Mouse (Mus musculus) thymus, adult 2 months (tissue): ENCODE results near the gene Farp1. TPM values are rescaled to one million over a fixed set of nuclear protein-coding genes. Genes with fewer than 3 reads are reported as not detected.

Experiments used
- DNase-seq: peaks from one replicate; pipeline ENCODE4 v3.0.0; 2021
- H3K27ac ChIP-seq: fragments of 200-500 bp; 2 replicates; pipeline ENCODE4 v1.5.1; 2012; ENCODE audit warnings: low read length, control low read depth; ENCODE audit not compliant: control insufficient read depth, insufficient read depth
- H3K27me3 ChIP-seq: fragments of 200-500 bp; 2 replicates; pipeline ENCODE4 v1.6.1; 2012; ENCODE audit warnings: mild to moderate bottlenecking, low read length, moderate library complexity, mixed read lengths; ENCODE audit not compliant: control insufficient read depth, insufficient read depth
- H3K36me3 ChIP-seq: fragments of 200-500 bp; 2 replicates; pipeline ENCODE4 v1.6.1; 2012; ENCODE audit warnings: mild to moderate bottlenecking, low read length, moderate library complexity; ENCODE audit not compliant: control insufficient read depth, insufficient read depth
- H3K4me1 ChIP-seq: fragments of 200-500 bp; replicated peaks from 2 replicates; pipeline ENCODE4 v1.6.1; 2012; ENCODE audit warnings: low read length; ENCODE audit not compliant: control insufficient read depth, insufficient read depth
- H3K4me3 ChIP-seq: fragments of 200-500 bp; 2 replicates; pipeline ENCODE4 v1.5.1; 2012; ENCODE audit warnings: mild to moderate bottlenecking, low read length, control low read depth, moderate library complexity; ENCODE audit not compliant: control insufficient read depth, insufficient read depth
- CTCF ChIP-seq: fragments of 200-500 bp; IDR thresholded peaks from 2 replicates; pipeline ENCODE4 v1.5.1; 2012; ENCODE audit warnings: mild to moderate bottlenecking, control low read depth, low read length, moderate library complexity, borderline replicate concordance; ENCODE audit not compliant: control insufficient read depth, poor library complexity, insufficient read depth; ENCODE audit errors: extremely low read depth
- POLR2A ChIP-seq: fragments of 200-500 bp; IDR thresholded peaks from 2 replicates; pipeline ENCODE4 v1.6.1; 2012; ENCODE audit warnings: mild to moderate bottlenecking, low read length, control low read depth, moderate library complexity; ENCODE audit not compliant: control insufficient read depth, poor library complexity, insufficient read depth; ENCODE audit errors: extremely low read depth
- WGBS: fragments of 180-500 bp; shearing (Covaris S2); methylation state at CpG from one replicate; pipeline ENCODE4 v1.1.7; 2018; 5-methylcytosine and 5-hydroxymethylcytosine counted together
- polyA plus RNA-seq: library from polyadenylated mRNA; depleted of rRNA; stranded (reverse); fragments of >200 nt; gene quantifications from 2 replicates; pipeline ENCODE4 v1.2.3, GENCODE M21; 2012

The Farp1 gene
- polyA plus RNA-seq, 1 experiment, result 5.1 TPM

- Histone ChIP-seq H3K4me3 (no peak overlapping the region), H3K36me3 (no peaks in the 10 kb centered on the region), H3K27ac (no peak overlapping the region), H3K4me1 (no peaks in the 10 kb centered on the region), H3K27me3 (no peaks in the 10 kb centered on the region)
- TF ChIP-seq CTCF, result no peak
- no peak for TF ChIP-seq POLR2A
- DNase-seq, result no peak
- WGBS, result 64% methylated on average over 2 of the region's 2 CpGs
Measured at GRCm38 (mm10) chr14:121100829-121101228, 65.8 kb downstream of the Farp1 start.

- 95% methylated on average over 5 of the region's 5 CpGs for WGBS
- no peaks in the 10 kb centered on the region for H3K4me1 ChIP-seq
- TF ChIP-seq CTCF (no peak), POLR2A (no peak)
- no peaks in the 10 kb centered on the region for H3K36me3 ChIP-seq
- H3K27ac ChIP-seq, result no peak overlapping the region
- H3K27me3 ChIP-seq, result no peaks in the 10 kb centered on the region
- DNase-seq, result no peak
- no peak overlapping the region for H3K4me3 ChIP-seq
Measured at GRCm38 (mm10) chr14:121101531-121101930, 66.5 kb downstream of the Farp1 start.

DNA sequence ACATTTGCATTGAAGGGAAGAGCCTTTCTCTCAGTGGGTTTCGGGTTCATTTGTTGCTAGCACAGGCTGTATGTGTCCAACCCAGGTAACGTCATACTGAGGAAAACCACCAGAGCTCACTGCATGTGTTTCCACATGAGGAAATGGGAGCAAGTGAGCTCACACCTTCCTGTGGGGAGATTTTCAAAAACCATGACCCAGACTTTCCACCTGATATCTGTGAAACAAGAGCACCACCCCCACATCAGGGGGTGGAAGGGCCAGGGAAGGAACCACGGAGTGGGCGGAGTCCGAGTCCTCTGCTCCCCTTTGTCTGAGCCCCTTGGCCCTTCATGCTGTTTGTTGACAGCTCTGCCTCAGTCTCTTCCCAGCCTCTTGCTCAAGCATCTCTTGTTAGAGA, 67.6 kb downstream of the Farp1 start:
- 92% methylated on average over 5 of the region's 5 CpGs for WGBS
- H3K27ac ChIP-seq, result no peak overlapping the region
- no peaks in the 10 kb centered on the region for H3K36me3 ChIP-seq
- no peak for TF ChIP-seq CTCF
- H3K4me3 ChIP-seq, result no peak overlapping the region
- H3K4me1 ChIP-seq, result no peaks in the 10 kb centered on the region
- no peak for DNase-seq
- H3K27me3 ChIP-seq, result no peaks in the 10 kb centered on the region

- DNase-seq, result no peak
- no peaks in the 10 kb centered on the region for H3K27me3 ChIP-seq
- WGBS, result 97% methylated on average over 9 of the region's 9 CpGs
- no peaks in the 10 kb centered on the region for H3K4me1 ChIP-seq
- TF ChIP-seq POLR2A (no peak), CTCF (no peak)
- H3K4me3 ChIP-seq, result no peak overlapping the region
- H3K36me3 ChIP-seq, result no peaks in the 10 kb centered on the region
- no peak overlapping the region for H3K27ac ChIP-seq
Measured at GRCm38 (mm10) chr14:121103459-121103858, 68.5 kb downstream of the Farp1 start.

DNA sequence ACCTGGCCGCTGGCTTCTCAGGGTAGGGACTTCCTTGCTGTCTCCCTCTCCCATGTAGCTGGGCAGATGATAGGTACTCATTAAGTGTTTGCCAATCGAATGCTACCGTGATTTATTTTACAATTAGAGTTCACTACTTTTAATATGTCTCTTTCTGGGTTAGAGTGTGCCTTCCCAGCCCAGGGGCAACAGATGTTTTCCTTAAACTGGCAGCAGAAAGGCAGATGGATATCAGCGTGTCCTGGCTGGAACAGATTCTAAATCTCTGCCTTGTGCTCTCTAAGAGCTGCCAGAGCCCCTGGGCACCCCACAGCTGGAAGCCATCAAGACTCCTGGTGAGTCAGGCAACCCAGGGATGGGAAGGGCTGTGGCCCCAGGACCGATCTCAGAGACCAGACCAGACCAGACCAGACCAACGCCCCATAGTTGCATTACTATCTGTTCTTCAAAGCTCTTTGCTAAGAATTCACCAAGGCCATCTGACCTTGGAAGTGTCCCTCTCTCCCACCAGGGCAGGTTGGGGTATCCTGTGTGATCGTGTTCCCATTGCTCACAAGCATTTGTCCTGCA, 69.8 kb downstream of the Farp1 start:
- Histone ChIP-seq H3K27me3 (no peaks in the 10 kb centered on the region), H3K36me3 (no peaks in the 10 kb centered on the region), H3K4me3 (no peak overlapping the region), H3K4me1 (no peaks in the 10 kb centered on the region), H3K27ac (no peak overlapping the region)
- 93% methylated on average over 7 of the region's 7 CpGs for WGBS
- no peak for DNase-seq
- TF ChIP-seq CTCF (no peak), POLR2A (no peak)

- H3K36me3 ChIP-seq, result no peaks in the 10 kb centered on the region
- TF ChIP-seq CTCF, result no peak
- TF ChIP-seq POLR2A, result no peak
- H3K4me3 ChIP-seq, result no peak overlapping the region
- WGBS, result 94% methylated on average over 4 of the region's 4 CpGs
- H3K27me3 ChIP-seq, result no peaks in the 10 kb centered on the region
- H3K4me1 ChIP-seq, result no peaks in the 10 kb centered on the region
- no peak for DNase-seq
- no peak overlapping the region for H3K27ac ChIP-seq
Measured at GRCm38 (mm10) chr14:121106906-121107305, 71.9 kb downstream of the Farp1 start.

- Histone ChIP-seq H3K4me3 (no peak overlapping the region), H3K27ac (no peak overlapping the region), H3K36me3 (no peaks in the 10 kb centered on the region), H3K27me3 (no peaks in the 10 kb centered on the region), H3K4me1 (no peaks in the 10 kb centered on the region)
- TF ChIP-seq CTCF, result no peak
- TF ChIP-seq POLR2A, result no peak
- 60% methylated on average over 10 of the region's 10 CpGs for WGBS
- DNase-seq, result no peak
Measured at GRCm38 (mm10) chr14:121107707-121108285, 72.8 kb downstream of the Farp1 start.
